Mouse (Mus musculus) thymus, adult 2 months (tissue): ENCODE measurements at regions not wholly inside any gene's neighbourhood (a gene's known extent, or its start where the extent isn't known, plus 50 kb on each side); places are given as distances from the start of the nearest gene placed in this dataset.

Experiments used
- CTCF ChIP-seq: fragments of 200-500 bp; IDR thresholded peaks from 2 replicates; pipeline ENCODE4 v1.5.1; 2012; ENCODE audit warnings: mild to moderate bottlenecking, control low read depth, low read length, moderate library complexity, borderline replicate concordance; ENCODE audit not compliant: control insufficient read depth, poor library complexity, insufficient read depth; ENCODE audit errors: extremely low read depth
- POLR2A ChIP-seq: fragments of 200-500 bp; IDR thresholded peaks from 2 replicates; pipeline ENCODE4 v1.6.1; 2012; ENCODE audit warnings: mild to moderate bottlenecking, low read length, control low read depth, moderate library complexity; ENCODE audit not compliant: control insufficient read depth, poor library complexity, insufficient read depth; ENCODE audit errors: extremely low read depth

DNA sequence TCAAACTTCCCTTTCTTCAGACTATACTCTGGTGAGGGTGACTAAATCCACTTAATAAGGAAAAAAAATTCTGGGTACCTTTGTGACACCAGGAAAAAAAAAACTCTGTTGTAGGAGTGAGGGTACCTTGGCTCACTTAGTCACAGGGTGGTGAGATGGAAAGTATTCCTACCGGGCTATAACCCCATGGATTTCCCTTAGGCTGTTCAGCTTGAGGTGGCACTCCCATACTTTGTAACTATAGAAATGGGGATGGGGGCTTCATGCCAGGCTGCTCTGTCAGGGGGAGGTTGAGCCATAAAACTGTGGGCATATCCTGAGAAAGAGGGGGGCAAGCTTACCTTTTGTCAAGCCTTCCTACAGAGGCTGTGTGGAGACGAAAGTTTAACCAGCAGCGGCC lies 71.4 kb upstream of the Npvf start:
- TF ChIP-seq CTCF: no peak
- TF ChIP-seq POLR2A: no peak
